Mouse (Mus musculus): ENCODE data around the gene Gpr3. TPM values are rescaled to one million over a fixed set of nuclear protein-coding genes. Genes with fewer than 3 reads are reported as not detected.
A peak's percentile ranks its signal among the peaks of the same experiment; 100 is the strongest.

The Gpr3 gene
- polyA plus RNA-seq, 1 experiment from 2014 or later: 0.62 TPM

- DNase-seq (ENCODE audit: low spot score) (no peak), ATAC-seq (no peak)
- H3K4me3 ChIP-seq (ENCODE audit: low read depth, low read length): no peak overlapping the region
- peaks cover 54% of the 10 kb centered on the region for H3K36me3 ChIP-seq (ENCODE audit: control insufficient read depth, insufficient read depth, low read length)
- H3K9me3 ChIP-seq (replicated peaks; ENCODE audit: control insufficient read depth, low read length): no peaks in the 10 kb centered on the region
- H3K27me3 ChIP-seq (replicated peaks; ENCODE audit: control insufficient read depth, insufficient read depth, low read length): no peaks in the 10 kb centered on the region
- no peak overlapping the region for H3K4me2 ChIP-seq (ENCODE audit: low read length)
- WGBS: 93% methylated on average over 5 of the region's 5 CpGs
- H3K9ac ChIP-seq (ENCODE audit: low read length): no peak overlapping the region
- no peak overlapping the region for H3K27ac ChIP-seq (ENCODE audit: low read depth, low read length)
- H3K4me1 ChIP-seq (ENCODE audit: control insufficient read depth, insufficient read depth, low read length): peaks cover 7% of the 10 kb centered on the region; the same call in 1 of the 2 replicates
Measured at GRCm38 (mm10) chr4:133186856-133187255, 25.5 kb downstream of the Gpr3 start.

GRCm38 (mm10) chr4:133185893-133186292 lies 26.4 kb downstream of the Gpr3 start:
- H3K27ac ChIP-seq (ENCODE audit: low read depth, low read length): no peak overlapping the region
- H3K36me3 ChIP-seq (ENCODE audit: control insufficient read depth, insufficient read depth, low read length): peaks cover 45% of the 10 kb centered on the region
- 91% methylated on average over 8 of the region's 8 CpGs for WGBS

GRCm38 (mm10) chr4:133184898-133185665 lies 27.3 kb downstream of the Gpr3 start:
- Histone ChIP-seq H3K4me3 (ENCODE audit: low read depth, low read length) (no peak overlapping the region), H3K4me1 (ENCODE audit: control insufficient read depth, insufficient read depth, low read length) (peaks cover 7% of the 10 kb centered on the region; the same call in 1 of the 2 replicates), H3K4me2 (ENCODE audit: low read length) (no peak overlapping the region), H3K27me3 (replicated peaks; ENCODE audit: control insufficient read depth, insufficient read depth, low read length) (no peaks in the 10 kb centered on the region), H3K36me3 (ENCODE audit: control insufficient read depth, insufficient read depth, low read length) (peaks cover 36% of the 10 kb centered on the region), H3K27ac (ENCODE audit: low read depth, low read length) (peak overlapping the region; percentile 71), H3K9me3 (replicated peaks; ENCODE audit: control insufficient read depth, low read length) (no peaks in the 10 kb centered on the region), H3K9ac (ENCODE audit: low read length) (no peak overlapping the region)
- DNase-seq (ENCODE audit: low spot score) (peak; percentile 74), ATAC-seq (peak; percentile 32; the same call in 1 of the 2 replicates)
- WGBS: 50% methylated on average over 15 of the region's 15 CpGs

More at GRCm38 (mm10) chr4:133185893-133186292, 26.4 kb downstream of the Gpr3 start:
- H3K4me1 ChIP-seq (ENCODE audit: control insufficient read depth, insufficient read depth, low read length): peaks cover 7% of the 10 kb centered on the region; the same call in 1 of the 2 replicates
- DNase-seq (ENCODE audit: low spot score) (no peak), ATAC-seq (no peak)
- H3K4me3 ChIP-seq (ENCODE audit: low read depth, low read length): no peak overlapping the region
- no peak overlapping the region for H3K4me2 ChIP-seq (ENCODE audit: low read length)
- H3K27me3 ChIP-seq (replicated peaks; ENCODE audit: control insufficient read depth, insufficient read depth, low read length): no peaks in the 10 kb centered on the region
- no peaks in the 10 kb centered on the region for H3K9me3 ChIP-seq (replicated peaks; ENCODE audit: control insufficient read depth, low read length)
- no peak overlapping the region for H3K9ac ChIP-seq (ENCODE audit: low read length)

GRCm38 (mm10) chr4:133184031-133184897 lies 28.1 kb downstream of the Gpr3 start:
- H3K36me3 ChIP-seq (ENCODE audit: control insufficient read depth, insufficient read depth, low read length): peaks cover 30% of the 10 kb centered on the region
- no peak for DNase-seq (ENCODE audit: low spot score)
- H3K4me3 ChIP-seq (ENCODE audit: low read depth, low read length): no peak overlapping the region
- H3K4me1 ChIP-seq (ENCODE audit: control insufficient read depth, insufficient read depth, low read length): peaks cover 7% of the 10 kb centered on the region; the same call in 1 of the 2 replicates
- H3K9me3 ChIP-seq (replicated peaks; ENCODE audit: control insufficient read depth, low read length): no peaks in the 10 kb centered on the region
- no peaks in the 10 kb centered on the region for H3K27me3 ChIP-seq (replicated peaks; ENCODE audit: control insufficient read depth, insufficient read depth, low read length)
- H3K9ac ChIP-seq (ENCODE audit: low read length): no peak overlapping the region
- H3K4me2 ChIP-seq (ENCODE audit: low read length): no peak overlapping the region
- no peak for ATAC-seq
- peak overlapping the region; percentile 71; the same call in 1 of the 2 replicates for H3K27ac ChIP-seq (ENCODE audit: low read depth, low read length)
- WGBS: 54% methylated on average over 14 of the region's 14 CpGs

GRCm38 (mm10) chr4:133182439-133183033 lies 29.8 kb downstream of the Gpr3 start:
- no peak for ATAC-seq
- H3K4me2 ChIP-seq (ENCODE audit: low read length): no peak overlapping the region
- DNase-seq (ENCODE audit: low spot score): no peak
- H3K27ac ChIP-seq (ENCODE audit: low read depth, low read length): no peak overlapping the region
- WGBS: 92% methylated on average over 8 of the region's 8 CpGs
- no peak overlapping the region for H3K9ac ChIP-seq (ENCODE audit: low read length)
- no peaks in the 10 kb centered on the region for H3K9me3 ChIP-seq (replicated peaks; ENCODE audit: control insufficient read depth, low read length)
- no peak overlapping the region for H3K4me3 ChIP-seq (ENCODE audit: low read depth, low read length)
- no peaks in the 10 kb centered on the region for H3K27me3 ChIP-seq (replicated peaks; ENCODE audit: control insufficient read depth, insufficient read depth, low read length)
- H3K36me3 ChIP-seq (ENCODE audit: control insufficient read depth, insufficient read depth, low read length): peaks cover 20% of the 10 kb centered on the region
- H3K4me1 ChIP-seq (ENCODE audit: control insufficient read depth, insufficient read depth, low read length): peaks cover 7% of the 10 kb centered on the region; the same call in 1 of the 2 replicates

GRCm38 (mm10) chr4:133179258-133179657 lies 33.1 kb downstream of the Gpr3 start:
- 95% methylated on average over 7 of the region's 7 CpGs for WGBS
- Histone ChIP-seq H3K9me3 (replicated peaks; ENCODE audit: control insufficient read depth, low read length) (no peaks in the 10 kb centered on the region), H3K4me1 (ENCODE audit: control insufficient read depth, insufficient read depth, low read length) (peaks cover 10% of the 10 kb centered on the region), H3K36me3 (ENCODE audit: control insufficient read depth, insufficient read depth, low read length) (peaks cover 10% of the 10 kb centered on the region; the same call in 1 of the 2 replicates), H3K9ac (ENCODE audit: low read length) (no peak overlapping the region), H3K27me3 (replicated peaks; ENCODE audit: control insufficient read depth, insufficient read depth, low read length) (no peaks in the 10 kb centered on the region), H3K4me2 (ENCODE audit: low read length) (no peak overlapping the region), H3K4me3 (ENCODE audit: low read depth, low read length) (no peak overlapping the region), H3K27ac (ENCODE audit: low read depth, low read length) (no peak overlapping the region)
- DNase-seq (ENCODE audit: low spot score): no peak
- ATAC-seq: no peak

- DNase-seq (ENCODE audit: low spot score) (no peak), ATAC-seq (no peak)
- no peaks in the 10 kb centered on the region for H3K27me3 ChIP-seq (replicated peaks; ENCODE audit: control insufficient read depth, insufficient read depth, low read length)
- WGBS: 91% methylated on average over 5 of the region's 5 CpGs
- H3K27ac ChIP-seq (ENCODE audit: low read depth, low read length): no peak overlapping the region
- H3K4me2 ChIP-seq (ENCODE audit: low read length): no peak overlapping the region
- H3K4me3 ChIP-seq (ENCODE audit: low read depth, low read length): no peak overlapping the region
- peaks cover 10% of the 10 kb centered on the region; the same call in 1 of the 2 replicates for H3K36me3 ChIP-seq (ENCODE audit: control insufficient read depth, insufficient read depth, low read length)
- no peaks in the 10 kb centered on the region for H3K9me3 ChIP-seq (replicated peaks; ENCODE audit: control insufficient read depth, low read length)
- H3K4me1 ChIP-seq (ENCODE audit: control insufficient read depth, insufficient read depth, low read length): peaks cover 10% of the 10 kb centered on the region
- H3K9ac ChIP-seq (ENCODE audit: low read length): no peak overlapping the region
Measured at GRCm38 (mm10) chr4:133178305-133178704, 34.0 kb downstream of the Gpr3 start.

- no peak overlapping the region for H3K4me3 ChIP-seq (ENCODE audit: low read depth, low read length)
- WGBS: 66% methylated on average over 18 of the region's 18 CpGs
- H3K9ac ChIP-seq (ENCODE audit: low read length): peak overlapping the region; percentile 29
- peak; percentile 62 for DNase-seq (ENCODE audit: low spot score)
- H3K9me3 ChIP-seq (replicated peaks; ENCODE audit: control insufficient read depth, low read length): no peaks in the 10 kb centered on the region
- peaks cover 10% of the 10 kb centered on the region; the same call in 1 of the 2 replicates for H3K36me3 ChIP-seq (ENCODE audit: control insufficient read depth, insufficient read depth, low read length)
- ATAC-seq: peak; percentile 57
- H3K27me3 ChIP-seq (replicated peaks; ENCODE audit: control insufficient read depth, insufficient read depth, low read length): no peaks in the 10 kb centered on the region
- H3K4me2 ChIP-seq (ENCODE audit: low read length): peak overlapping the region; percentile 12; the same call in 1 of the 2 replicates
- H3K27ac ChIP-seq (ENCODE audit: low read depth, low read length): peak overlapping the region; percentile 67
- H3K4me1 ChIP-seq (ENCODE audit: control insufficient read depth, insufficient read depth, low read length): peaks cover 10% of the 10 kb centered on the region
Measured at GRCm38 (mm10) chr4:133176761-133177403, 35.5 kb downstream of the Gpr3 start.
